Mouse (Mus musculus): ENCODE data around the gene Kirrel3. TPM values are rescaled to one million over a fixed set of nuclear protein-coding genes. Genes with fewer than 3 reads are reported as not detected.

Gene Kirrel3
- polyA plus RNA-seq, 1 experiment from 2014 or later, result 3.5 TPM

DNA sequence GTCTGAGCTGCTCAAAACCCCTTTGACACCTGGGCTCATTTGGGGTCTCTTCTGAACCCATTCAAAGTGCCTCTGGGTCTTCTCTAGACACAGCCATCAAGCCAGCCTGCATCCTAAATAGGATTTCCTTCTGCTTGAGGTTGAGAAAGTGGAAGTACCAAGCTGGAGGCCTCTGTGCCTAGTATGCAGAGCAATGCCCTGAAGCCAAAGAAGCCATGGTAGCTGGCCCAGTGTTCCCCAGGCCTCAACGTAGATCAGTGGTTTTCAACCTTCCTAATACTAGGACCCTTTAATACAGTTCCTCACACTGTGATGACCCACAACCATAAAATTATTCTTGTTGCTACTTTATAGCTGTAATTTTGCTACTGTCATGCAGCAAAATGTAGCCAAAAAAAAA is 167.4 kb downstream of the Kirrel3 start:
- H3K4me3 ChIP-seq (replicated peaks), result no peak overlapping the region
- H3K27me3 ChIP-seq (replicated peaks), result no peaks in the 10 kb centered on the region
- H3K4me1 ChIP-seq, result no peaks in the 10 kb centered on the region
- H3K27ac ChIP-seq, result no peak overlapping the region
- H3K9me3 ChIP-seq, result no peaks in the 10 kb centered on the region
- no peak for ATAC-seq (ENCODE audit: insufficient read depth, low FRiP score, low read depth)
- H3K36me3 ChIP-seq, result no peaks in the 10 kb centered on the region
- 77% methylated on average over 1 of the region's 1 CpGs for WGBS
- no peak overlapping the region for H3K9ac ChIP-seq
- no peak overlapping the region for H3K4me2 ChIP-seq

DNA sequence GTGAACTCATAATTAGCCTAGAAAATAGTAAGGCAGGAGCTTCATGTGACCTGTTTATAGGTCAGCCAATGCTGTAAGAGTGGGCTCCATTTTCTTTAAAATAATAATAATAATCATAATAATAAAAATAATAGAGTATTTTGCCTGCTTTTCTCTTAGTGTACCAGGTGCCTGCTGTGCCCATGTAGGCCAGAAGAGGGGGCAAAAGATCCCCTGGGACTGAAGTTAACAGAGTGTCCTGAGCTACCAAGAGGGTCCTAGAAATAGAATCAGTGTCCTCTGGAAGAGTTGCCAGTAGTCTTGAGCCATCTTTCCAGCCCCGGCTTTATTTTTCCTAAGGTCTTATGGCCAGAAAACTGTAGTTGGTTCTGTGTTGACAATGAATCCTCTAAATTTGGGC is 174.9 kb downstream of the Kirrel3 start:
- Histone ChIP-seq H3K4me2 (no peak overlapping the region), H3K4me3 (replicated peaks) (no peak overlapping the region), H3K27me3 (replicated peaks) (no peaks in the 10 kb centered on the region), H3K4me1 (no peaks in the 10 kb centered on the region), H3K36me3 (no peaks in the 10 kb centered on the region), H3K27ac (no peak overlapping the region), H3K9me3 (no peaks in the 10 kb centered on the region), H3K9ac (no peak overlapping the region)
- no peak for ATAC-seq (ENCODE audit: insufficient read depth, low FRiP score, low read depth)
- WGBS, result 78% methylated on average over 1 of the region's 1 CpGs

DNA sequence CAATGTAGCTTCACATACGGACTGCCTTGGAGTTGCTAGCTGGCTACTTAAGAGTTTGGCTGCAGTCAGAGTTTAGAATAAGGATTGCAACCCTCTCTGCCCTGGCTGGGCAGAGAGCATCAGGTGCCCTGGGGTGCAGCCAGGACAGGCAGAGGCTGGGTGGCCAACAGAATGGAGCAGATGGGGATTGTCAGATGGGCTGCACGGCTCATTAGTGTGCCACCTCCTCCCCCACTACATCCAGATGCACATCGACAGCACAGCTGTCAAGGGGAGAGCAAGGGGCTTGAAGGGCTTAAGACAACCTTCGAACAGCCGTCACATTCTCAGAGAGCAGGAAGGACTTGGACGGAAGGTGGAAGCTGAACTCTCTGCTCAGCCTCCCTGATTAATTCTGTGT is 177.7 kb downstream of the Kirrel3 start:
- Histone ChIP-seq H3K4me2 (no peak overlapping the region), H3K9me3 (no peaks in the 10 kb centered on the region), H3K27ac (no peak overlapping the region), H3K27me3 (replicated peaks) (no peaks in the 10 kb centered on the region), H3K4me3 (replicated peaks) (no peak overlapping the region), H3K36me3 (no peaks in the 10 kb centered on the region), H3K4me1 (no peaks in the 10 kb centered on the region), H3K9ac (no peak overlapping the region)
- ATAC-seq (ENCODE audit: insufficient read depth, low FRiP score, low read depth), result no peak
- 43% methylated on average over 6 of the region's 6 CpGs for WGBS

DNA sequence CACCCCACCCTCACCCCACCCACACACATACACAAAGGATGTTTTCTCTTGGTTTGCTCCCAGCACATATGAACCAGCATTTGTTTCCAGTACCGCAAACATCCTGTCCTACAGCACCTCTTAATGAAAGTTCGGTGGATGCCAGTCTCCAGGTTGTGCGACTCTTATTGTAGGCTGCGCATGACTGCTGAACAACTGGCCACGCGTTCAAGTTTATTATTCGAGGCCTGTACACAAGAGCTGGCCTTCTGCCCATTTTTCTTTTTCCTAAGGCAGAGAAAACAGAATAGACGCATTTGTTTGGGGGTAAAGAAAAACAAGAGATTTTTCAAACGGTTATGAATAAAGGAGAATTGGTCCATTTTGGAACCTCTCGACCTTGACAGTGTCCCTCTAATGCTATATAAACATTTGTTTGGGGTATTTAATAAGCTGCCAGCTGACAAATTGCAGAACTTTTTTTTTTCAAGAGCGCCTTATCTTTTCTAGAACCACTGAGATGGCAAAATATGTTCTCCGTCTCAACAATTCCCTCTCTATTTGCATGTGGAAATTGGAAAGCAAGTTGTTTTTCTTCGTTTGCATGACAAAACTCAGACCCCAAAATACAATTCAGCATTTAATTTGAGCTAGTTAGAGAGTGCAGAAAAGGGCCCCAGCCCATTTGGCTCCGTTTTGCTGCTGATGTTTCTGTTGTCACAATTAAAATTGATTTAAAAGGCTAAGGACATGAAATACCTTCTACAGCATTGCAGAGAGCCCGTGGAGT is 179.9 kb downstream of the Kirrel3 start:
- Histone ChIP-seq H3K36me3 (no peaks in the 10 kb centered on the region), H3K27ac (no peak overlapping the region), H3K9me3 (no peaks in the 10 kb centered on the region), H3K4me3 (replicated peaks) (no peak overlapping the region), H3K4me1 (no peaks in the 10 kb centered on the region), H3K9ac (no peak overlapping the region), H3K27me3 (replicated peaks) (no peaks in the 10 kb centered on the region), H3K4me2 (no peak overlapping the region)
- WGBS, result 67% methylated on average over 15 of the region's 15 CpGs
- ATAC-seq (ENCODE audit: insufficient read depth, low FRiP score, low read depth), result no peak

DNA sequence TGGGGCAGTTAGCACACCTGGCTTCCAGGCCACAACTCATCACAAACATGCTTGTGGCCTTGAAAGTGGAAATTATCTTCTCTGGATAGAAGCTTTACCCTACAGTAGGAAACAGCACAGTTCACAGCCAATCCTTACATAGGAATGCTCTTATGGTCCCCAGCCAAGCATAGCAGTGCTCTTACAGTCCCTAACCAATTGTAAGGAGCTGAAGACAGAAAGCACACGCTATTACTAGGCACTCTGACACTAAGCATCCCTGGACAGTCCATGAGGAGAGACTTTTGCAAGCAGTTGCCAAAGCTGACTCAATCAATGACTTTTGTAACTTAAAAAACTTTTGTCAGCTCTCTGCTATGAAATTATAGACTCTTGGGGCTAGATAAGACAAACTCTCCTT is 181.5 kb downstream of the Kirrel3 start:
- Histone ChIP-seq H3K4me2 (no peak overlapping the region), H3K27me3 (replicated peaks) (no peaks in the 10 kb centered on the region), H3K9me3 (no peaks in the 10 kb centered on the region), H3K36me3 (no peaks in the 10 kb centered on the region), H3K4me3 (replicated peaks) (no peak overlapping the region), H3K4me1 (no peaks in the 10 kb centered on the region), H3K27ac (no peak overlapping the region), H3K9ac (no peak overlapping the region)
- ATAC-seq (ENCODE audit: insufficient read depth, low FRiP score, low read depth), result no peak
- 70% methylated on average over 1 of the region's 1 CpGs for WGBS

DNA sequence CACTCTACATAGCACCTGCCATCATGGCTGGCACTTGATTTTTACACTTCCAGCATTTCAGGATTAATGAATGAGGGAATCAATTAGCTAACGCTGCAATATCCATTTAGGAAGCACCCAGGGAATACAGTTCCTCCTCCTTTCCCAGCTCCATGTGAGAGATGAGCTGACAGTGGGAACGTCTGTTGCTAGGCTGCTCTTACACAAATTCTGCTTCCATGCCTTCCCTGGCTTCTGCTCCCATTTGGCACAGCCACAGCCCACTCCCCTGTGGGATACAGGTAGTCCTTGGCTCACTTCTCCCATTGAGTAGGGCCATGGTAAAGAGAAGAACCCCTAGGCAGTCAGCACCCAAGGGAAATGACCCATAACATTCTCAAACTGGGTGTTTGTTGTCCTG is 185.2 kb downstream of the Kirrel3 start:
- no peaks in the 10 kb centered on the region for H3K4me1 ChIP-seq
- H3K27ac ChIP-seq, result no peak overlapping the region
- no peak for ATAC-seq (ENCODE audit: insufficient read depth, low FRiP score, low read depth)
- no peak overlapping the region for H3K4me2 ChIP-seq
- H3K9ac ChIP-seq, result no peak overlapping the region
- no peaks in the 10 kb centered on the region for H3K36me3 ChIP-seq
- no peak overlapping the region for H3K4me3 ChIP-seq (replicated peaks)
- 67% methylated on average over 2 of the region's 2 CpGs for WGBS
- no peaks in the 10 kb centered on the region for H3K27me3 ChIP-seq (replicated peaks)
- H3K9me3 ChIP-seq, result no peaks in the 10 kb centered on the region

DNA sequence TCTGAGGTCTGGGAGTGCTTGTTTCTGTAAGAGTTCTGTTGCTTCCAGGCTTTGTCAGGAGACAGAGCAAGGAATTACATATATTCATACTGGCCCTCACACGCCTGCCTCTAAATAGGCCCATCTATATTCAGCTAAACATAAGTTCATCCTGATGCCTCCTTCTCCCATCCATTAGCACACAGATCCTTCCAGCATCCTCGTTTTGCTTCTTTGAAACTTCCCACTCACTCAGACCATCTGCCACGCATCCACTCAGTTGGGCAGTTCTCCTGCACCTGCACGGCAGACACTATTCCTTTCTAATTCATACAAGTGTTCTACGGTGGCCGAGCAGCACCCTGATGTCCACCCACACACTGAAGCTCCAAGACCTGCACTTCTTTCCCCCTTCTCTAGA is 201.1 kb downstream of the Kirrel3 start:
- 78% methylated on average over 6 of the region's 6 CpGs for WGBS
- ATAC-seq (ENCODE audit: insufficient read depth, low FRiP score, low read depth), result no peak
- H3K9ac ChIP-seq, result no peak overlapping the region
- no peaks in the 10 kb centered on the region for H3K4me1 ChIP-seq
- H3K36me3 ChIP-seq, result no peaks in the 10 kb centered on the region
- no peaks in the 10 kb centered on the region for H3K27me3 ChIP-seq (replicated peaks)
- no peak overlapping the region for H3K4me2 ChIP-seq
- H3K27ac ChIP-seq, result no peak overlapping the region
- no peak overlapping the region for H3K4me3 ChIP-seq (replicated peaks)
- H3K9me3 ChIP-seq, result no peaks in the 10 kb centered on the region

DNA sequence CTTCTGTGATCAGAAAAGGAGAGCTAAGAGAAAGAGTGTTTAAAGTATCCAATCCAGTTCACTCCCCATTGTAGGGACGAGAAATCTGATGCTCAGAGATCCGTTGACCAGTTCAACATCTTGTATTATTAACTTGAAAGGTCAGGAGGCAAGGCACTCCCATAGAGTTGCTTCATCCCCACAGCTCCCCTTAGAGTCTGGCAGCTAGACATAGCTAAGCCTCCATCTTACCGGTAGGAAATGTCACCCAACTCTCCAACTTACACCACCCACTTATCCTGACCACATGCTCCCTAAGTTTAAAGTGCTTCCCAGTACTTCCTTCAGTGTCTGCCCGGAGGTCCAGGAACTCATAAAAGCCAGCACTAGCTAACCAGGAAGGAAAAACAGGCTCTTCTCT is 202.7 kb downstream of the Kirrel3 start:
- H3K27me3 ChIP-seq (replicated peaks), result no peaks in the 10 kb centered on the region
- no peaks in the 10 kb centered on the region for H3K36me3 ChIP-seq
- H3K9ac ChIP-seq, result no peak overlapping the region
- no peak overlapping the region for H3K4me2 ChIP-seq
- no peaks in the 10 kb centered on the region for H3K9me3 ChIP-seq
- no peak for ATAC-seq (ENCODE audit: insufficient read depth, low FRiP score, low read depth)
- H3K4me3 ChIP-seq (replicated peaks), result no peak overlapping the region
- H3K4me1 ChIP-seq, result no peaks in the 10 kb centered on the region
- WGBS, result 32% methylated on average over 4 of the region's 4 CpGs
- no peak overlapping the region for H3K27ac ChIP-seq

DNA sequence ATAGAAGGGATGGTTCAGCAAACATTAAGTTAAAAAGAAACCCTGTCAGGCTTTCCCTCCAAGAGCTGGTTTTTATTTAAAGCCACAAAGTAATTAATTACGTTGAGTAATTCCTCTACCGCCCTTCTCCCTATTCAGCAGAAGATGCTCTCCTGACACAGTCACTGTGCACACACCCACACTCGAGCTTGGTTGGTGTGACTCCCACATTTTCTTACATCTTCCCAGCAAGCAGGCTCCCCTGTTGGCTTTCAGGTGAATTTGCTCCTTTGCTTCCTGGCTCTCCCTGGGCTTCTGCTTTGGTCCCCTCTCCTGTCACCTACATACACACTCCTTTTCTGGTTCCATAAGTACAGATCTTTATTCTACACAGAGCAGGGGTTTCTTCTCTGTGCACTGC is 203.7 kb downstream of the Kirrel3 start:
- 27% methylated on average over 3 of the region's 3 CpGs for WGBS
- Histone ChIP-seq H3K27me3 (replicated peaks) (no peaks in the 10 kb centered on the region), H3K9me3 (no peaks in the 10 kb centered on the region), H3K4me2 (no peak overlapping the region), H3K9ac (no peak overlapping the region), H3K4me1 (no peaks in the 10 kb centered on the region), H3K36me3 (no peaks in the 10 kb centered on the region), H3K27ac (no peak overlapping the region), H3K4me3 (replicated peaks) (no peak overlapping the region)
- ATAC-seq (ENCODE audit: insufficient read depth, low FRiP score, low read depth), result no peak

DNA sequence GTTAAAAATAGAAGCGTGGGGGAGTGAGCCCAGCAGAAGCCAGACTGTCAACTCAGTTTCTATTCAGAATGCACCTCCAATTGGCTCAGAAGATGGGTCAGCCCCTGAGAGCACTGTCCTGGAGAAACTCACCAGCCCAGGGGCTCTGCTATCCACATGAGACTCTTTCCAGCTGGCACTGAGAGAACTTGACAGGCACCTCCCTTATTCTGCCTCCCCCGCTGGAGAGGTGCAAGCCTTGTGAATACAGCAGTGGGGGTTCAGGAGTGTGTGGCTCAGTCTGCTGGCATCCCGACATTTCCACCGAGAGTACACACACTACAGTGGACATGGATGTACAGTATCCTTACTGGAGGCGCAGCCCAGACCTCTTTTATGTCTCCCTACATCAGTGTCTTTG is 210.0 kb downstream of the Kirrel3 start:
- Histone ChIP-seq H3K36me3 (no peaks in the 10 kb centered on the region), H3K4me1 (no peaks in the 10 kb centered on the region), H3K4me3 (replicated peaks) (no peak overlapping the region), H3K4me2 (no peak overlapping the region), H3K9me3 (no peaks in the 10 kb centered on the region), H3K9ac (no peak overlapping the region), H3K27ac (no peak overlapping the region), H3K27me3 (replicated peaks) (no peaks in the 10 kb centered on the region)
- 63% methylated on average over 5 of the region's 5 CpGs for WGBS
- no peak for ATAC-seq (ENCODE audit: insufficient read depth, low FRiP score, low read depth)

DNA sequence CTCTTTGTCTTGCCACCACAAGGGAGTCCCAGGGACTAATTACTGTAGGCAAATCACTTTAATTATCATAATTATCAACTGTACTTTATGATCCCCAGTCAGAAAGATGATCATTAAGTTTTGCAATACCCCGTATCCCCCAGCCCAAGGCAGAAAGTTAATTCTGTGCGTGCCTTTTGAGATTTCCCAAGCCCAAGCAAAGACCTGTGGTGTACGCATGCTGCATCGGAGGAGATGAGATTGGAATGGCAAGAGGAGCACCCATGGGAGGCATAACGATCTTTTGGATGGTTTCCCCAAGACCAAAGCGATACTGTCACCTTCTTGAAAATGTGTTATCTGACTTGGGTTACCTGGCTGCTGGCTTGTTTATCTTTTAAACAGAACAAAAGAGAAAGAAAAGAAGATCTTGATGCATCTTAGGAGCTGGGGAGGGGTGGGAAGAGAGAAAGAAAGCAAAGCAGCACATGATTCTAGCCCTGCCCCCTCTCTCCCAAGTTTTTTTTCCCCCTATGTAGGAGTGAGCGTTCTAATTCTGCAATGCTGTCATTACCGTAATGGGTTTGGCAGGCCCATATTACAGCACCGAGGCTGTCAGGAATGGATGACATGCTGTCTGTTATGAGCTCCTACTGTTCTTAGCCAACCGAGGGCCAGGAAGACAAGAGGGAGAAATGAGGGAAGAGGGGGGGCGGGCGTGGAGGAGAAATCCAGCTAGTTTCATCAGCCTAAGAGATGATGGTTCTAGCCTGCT is 218.0 kb downstream of the Kirrel3 start:
- no peak for ATAC-seq (ENCODE audit: insufficient read depth, low FRiP score, low read depth)
- Histone ChIP-seq H3K4me2 (no peak overlapping the region), H3K4me1 (no peaks in the 10 kb centered on the region), H3K36me3 (no peaks in the 10 kb centered on the region), H3K27ac (no peak overlapping the region), H3K4me3 (replicated peaks) (no peak overlapping the region), H3K9ac (no peak overlapping the region), H3K27me3 (replicated peaks) (no peaks in the 10 kb centered on the region), H3K9me3 (no peaks in the 10 kb centered on the region)
- WGBS, result 82% methylated on average over 12 of the region's 12 CpGs

DNA sequence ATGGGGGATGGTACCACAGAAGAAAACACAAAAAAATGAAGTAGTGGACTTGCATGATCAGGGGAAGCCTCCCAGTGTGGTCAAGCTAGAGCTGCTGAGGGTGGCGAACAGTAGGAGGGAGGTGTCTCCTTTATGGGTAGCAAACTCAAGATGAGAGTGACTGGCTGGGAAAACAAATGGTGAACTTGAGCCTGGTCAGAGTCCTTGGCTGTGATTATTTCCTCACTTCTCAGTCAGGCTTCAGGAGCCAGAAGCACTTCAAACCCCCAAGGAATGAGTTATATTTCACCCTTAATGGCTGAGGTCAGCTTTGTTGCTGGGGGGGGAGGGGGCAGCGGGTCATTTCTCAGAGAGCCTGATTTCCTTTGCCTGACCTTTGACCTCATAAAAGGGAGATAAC is 218.7 kb downstream of the Kirrel3 start:
- Histone ChIP-seq H3K9me3 (no peaks in the 10 kb centered on the region), H3K4me1 (no peaks in the 10 kb centered on the region), H3K27me3 (replicated peaks) (no peaks in the 10 kb centered on the region), H3K9ac (no peak overlapping the region), H3K36me3 (no peaks in the 10 kb centered on the region), H3K4me3 (replicated peaks) (no peak overlapping the region), H3K27ac (no peak overlapping the region), H3K4me2 (no peak overlapping the region)
- WGBS, result 28% methylated on average over 2 of the region's 2 CpGs
- ATAC-seq (ENCODE audit: insufficient read depth, low FRiP score, low read depth), result no peak

Data from stomach, embryonic 15.5 days (tissue).